Mouse (Mus musculus) cerebellum, adult 9-11 months (tissue): ENCODE measurements around the gene Alkbh6.
A peak's percentile ranks its signal among the peaks of the same experiment; 100 is the strongest.

ENCODE experiments used
- DNase-seq: peaks from one replicate; pipeline ENCODE4 v3.0.0; 2022

Alkbh6 gene

DNA sequence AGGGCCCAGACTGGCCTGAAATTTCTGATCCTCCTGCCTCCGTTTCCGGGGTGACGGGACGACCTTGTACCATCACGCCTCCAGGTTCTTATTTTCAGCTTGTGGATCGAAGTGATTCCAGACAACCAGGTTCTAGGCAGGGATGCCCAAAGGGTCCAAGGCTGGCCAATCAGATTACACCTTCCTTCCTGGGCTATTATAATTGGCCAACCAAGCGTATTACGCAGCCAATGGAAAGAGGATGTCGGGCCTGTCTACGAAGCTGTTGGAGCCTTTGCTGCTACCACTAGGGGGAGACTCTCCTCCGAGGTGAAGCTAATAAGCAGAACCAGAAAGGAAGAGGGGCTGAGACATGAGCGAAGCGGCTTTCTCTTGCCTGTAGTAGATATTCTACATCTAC, 23.4 kb downstream of the Alkbh6 start:
- DNase-seq = peak; percentile 97

DNA sequence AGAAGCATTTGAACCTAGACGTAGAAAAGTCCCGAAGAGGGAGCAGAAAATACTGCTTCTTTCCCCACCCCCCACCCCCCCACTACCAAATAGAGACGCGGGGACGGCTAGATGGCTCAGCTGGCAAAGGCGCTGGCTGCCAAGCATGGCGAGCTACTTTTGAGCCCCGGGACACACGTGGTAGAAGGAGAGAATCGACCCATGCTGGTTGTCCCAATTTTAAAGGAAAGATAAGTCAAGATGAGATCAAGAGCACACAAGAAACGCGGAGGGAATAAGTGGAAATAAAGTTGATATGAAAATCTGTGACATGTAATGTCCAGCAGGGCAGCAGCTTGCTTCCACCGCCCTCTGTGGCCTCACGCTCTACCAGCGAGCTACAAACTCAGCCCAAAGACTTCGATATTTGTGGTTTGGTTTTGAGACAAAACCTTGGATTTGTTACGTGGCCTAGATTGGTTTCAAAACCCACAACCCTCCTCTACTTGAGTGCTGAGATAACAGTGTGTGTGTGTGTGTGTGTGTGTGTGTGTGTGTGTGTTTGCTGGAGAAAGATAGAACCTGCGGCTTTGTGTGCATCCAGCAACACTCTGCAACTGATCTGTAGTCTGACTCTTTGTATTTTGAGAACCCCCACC, 24.2 kb downstream of the Alkbh6 start:
- DNase-seq = peak; percentile 62

- peak; percentile 91 for DNase-seq
Observed at GRCm38 (mm10) chr7:30333436-30333835, 24.9 kb downstream of the Alkbh6 start.

DNA sequence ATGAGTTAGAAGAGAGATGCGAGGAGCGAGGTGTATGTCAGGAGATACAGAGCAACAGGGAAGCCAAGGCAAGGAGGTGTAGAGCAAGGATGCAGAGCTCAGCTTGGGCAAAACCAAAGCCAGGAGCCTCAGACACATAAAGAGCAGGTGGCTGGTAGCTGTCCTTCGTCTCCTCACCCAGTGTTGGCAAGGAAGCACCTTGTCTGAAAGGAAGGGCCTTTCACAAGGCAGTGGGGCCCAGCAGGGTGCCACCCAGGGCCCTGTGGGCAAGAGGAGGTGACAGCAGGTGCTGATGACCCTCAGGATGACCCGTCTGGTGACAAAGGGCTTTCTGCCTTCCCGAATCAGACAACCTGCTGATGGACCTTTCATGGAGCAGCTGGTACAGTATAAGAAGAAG, 26.0 kb downstream of the Alkbh6 start:
- peak; percentile 76 for DNase-seq

DNA sequence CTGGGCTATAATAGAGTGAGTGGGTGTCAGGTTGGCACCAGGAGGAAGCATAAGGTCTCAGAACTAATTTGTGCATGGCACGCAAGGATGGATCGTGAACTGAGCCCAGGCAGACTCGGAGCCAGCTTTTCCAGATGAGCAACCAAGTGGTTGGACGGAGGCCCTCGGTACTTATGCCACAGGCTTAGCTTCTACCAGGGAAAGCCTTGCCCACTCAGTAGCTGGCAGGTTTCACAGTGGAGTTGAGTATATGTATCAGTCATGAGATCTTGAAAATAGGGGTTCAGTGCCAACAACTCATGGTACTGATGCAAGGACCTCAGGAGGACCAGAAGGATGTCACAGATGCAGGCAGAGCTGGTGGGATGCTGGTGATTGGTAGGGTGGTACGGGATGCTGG, 27.2 kb downstream of the Alkbh6 start:
- DNase-seq = no peak

DNA sequence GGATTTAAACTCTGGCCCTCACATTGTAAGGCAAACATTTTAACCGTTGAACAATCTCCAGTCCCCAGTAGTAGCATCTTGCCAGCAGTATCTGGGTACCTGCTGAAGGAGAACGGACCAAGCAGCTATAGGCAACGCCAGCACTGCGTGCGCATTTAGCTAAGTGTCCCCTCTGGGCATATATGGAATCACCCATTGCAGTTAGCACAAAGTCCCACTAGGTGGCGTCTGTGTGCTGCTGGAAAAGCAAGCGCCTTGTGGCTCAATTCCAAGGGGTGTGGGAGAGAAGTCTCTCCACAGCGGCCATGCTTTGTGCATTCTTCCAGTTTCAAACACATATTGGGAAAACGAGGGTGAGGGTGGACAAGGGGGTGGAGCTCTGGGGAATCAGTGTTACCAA, 27.9 kb downstream of the Alkbh6 start:
- peak; percentile 91 for DNase-seq

DNA sequence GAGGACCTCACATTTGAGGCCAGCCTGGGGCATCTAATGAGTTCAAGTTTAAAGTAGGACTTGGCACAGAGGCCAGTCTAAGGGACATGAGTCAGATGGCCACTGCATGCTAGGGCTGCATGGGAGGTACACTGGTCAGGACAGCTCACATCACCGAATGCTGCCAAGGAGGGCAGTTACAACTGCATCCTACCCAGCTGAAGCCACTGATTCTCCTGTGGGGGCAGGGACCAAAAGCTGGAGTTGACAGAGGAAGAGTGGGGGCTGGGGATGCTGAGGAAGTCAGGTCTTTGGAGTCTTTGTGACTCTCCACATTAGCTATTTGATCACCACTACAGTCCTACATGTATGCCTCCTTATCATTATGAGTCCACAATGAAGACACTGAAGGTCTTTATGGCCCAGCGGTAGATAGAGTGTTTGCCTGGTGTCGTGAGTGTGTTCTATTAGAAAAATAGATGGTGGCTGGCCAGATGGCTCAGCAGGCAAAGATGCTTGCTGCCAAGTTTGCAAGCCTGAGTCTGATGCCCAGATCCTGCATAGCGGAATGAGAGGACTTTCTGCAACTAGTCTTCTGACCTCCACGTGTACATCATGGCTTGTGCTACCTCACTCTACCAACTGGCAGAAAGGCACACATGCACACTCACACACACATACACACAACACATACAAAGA, 31.1 kb downstream of the Alkbh6 start:
- peak; percentile 82 for DNase-seq

DNA sequence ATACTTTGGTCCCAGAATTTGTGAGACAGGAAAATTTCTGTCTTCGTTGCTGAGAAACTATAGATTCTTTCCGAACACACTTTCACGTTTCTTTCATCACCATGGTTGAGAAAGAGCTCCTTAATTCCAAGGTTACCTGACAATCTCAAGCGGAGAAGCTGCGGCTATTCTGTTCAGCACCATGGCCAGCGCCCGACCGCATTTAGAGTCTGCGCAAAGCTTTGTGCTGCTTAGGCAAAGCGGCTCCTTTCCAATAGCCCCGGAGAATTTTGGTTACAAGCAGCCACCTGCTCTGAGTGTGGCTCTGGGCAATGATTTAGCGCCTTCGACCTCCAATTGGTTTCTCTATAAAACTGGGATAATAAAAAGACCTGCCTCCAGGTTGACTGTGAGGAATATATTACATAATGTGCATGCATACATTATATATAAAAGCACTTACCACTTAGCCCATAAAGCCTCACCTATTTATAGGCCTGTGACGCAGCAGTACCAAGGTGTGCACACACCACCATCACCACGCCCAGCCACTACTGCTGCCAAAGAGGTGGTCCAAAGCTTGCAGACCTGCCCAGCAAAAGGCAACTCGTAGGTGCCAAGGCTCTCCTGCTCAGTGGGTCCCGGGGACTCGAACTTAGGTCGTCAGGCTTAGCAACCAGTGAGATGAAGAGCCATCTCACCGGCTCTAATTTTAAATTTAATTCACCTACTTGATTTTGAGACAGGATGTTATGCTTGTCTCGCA, 38.3 kb downstream of the Alkbh6 start:
- DNase-seq = peak; percentile 53

DNA sequence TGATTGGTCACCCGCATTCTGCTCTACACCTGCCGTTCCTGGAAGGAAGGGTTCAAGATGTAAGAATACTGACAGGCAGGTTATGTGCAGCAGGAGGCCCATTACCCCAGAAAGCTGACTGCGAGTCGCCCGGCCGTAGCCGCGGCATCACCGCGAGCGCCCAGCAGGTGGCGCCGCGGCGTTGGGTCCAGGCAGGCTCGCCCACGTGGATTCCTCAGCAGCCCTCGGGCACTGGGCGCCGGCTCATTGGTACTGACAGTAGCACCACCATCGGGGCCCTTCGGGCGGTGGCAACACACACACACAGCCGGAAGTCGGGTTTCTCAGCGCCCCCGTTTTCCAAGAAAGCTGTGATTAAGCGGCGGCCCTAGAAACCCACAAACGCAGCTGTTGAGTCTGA, 39.3 kb downstream of the Alkbh6 start:
- DNase-seq = peak; percentile 84

DNA sequence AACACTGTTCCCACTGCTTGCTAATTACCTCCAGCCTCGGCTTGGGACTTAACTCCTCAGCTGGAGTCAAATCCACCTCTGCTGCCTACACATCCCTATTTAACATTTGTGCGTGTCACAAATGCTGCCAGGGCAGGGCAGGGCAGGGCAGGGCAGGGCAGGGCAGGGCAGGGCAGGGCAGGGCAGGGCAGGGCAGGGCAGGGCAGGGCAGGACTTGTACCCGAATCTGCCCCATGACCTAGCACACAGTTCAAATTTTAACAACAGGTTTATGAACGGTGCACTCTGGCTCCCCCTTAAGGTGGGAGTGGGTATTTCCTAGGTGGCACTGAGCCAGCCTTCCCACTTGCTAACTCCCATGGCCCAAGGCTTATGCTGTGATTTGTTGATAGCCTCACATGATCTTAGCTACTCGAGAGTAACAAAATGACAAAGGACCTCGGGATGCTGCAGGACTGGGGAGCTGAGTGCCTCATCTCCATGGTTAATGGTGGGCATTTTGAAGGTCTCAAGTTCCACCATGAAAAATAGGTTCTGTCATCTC, 44.8 kb downstream of the Alkbh6 start:
- peak; percentile 75 for DNase-seq

GRCm38 (mm10) chr7:30354059-30354458, 45.5 kb downstream of the Alkbh6 start:
- DNase-seq = no peak

DNA sequence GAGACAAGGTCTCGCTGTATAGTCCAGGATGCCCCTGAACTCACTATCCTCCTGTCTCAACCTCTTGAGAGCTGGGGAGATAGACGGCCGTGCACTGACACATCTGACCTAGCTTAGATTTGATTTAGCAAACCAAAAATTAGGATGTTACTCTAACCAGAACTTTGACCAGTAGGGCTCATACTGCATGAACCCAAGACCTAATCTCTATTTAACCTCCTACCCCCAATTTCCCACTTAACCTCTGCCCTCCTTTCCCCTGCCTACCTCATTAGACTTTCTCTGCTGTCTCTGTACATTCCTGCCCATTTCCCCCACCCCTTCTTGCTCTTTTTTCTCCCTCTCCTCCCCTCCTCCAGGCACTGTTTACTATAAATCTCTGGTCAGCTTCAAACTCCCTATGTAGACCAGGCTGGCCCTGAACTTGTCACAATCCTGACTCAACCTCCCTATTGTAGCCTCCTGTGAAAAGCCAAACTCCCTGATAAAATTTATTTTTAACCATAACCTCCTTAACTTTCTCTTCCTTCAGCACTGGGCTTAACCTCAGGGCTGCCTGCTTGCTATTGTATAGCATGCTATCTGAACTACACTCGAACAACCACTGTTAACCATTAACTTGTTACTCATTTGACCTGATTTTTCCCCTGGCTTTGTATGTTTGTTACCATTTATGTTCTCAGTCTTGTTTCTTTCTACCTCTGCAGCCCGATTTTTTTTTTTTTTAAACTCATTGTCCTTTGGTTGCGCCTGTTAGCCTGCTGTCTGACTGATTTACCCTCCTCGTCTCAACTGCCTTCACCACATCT, 50.1 kb downstream of the Alkbh6 start:
- no peak for DNase-seq

DNA sequence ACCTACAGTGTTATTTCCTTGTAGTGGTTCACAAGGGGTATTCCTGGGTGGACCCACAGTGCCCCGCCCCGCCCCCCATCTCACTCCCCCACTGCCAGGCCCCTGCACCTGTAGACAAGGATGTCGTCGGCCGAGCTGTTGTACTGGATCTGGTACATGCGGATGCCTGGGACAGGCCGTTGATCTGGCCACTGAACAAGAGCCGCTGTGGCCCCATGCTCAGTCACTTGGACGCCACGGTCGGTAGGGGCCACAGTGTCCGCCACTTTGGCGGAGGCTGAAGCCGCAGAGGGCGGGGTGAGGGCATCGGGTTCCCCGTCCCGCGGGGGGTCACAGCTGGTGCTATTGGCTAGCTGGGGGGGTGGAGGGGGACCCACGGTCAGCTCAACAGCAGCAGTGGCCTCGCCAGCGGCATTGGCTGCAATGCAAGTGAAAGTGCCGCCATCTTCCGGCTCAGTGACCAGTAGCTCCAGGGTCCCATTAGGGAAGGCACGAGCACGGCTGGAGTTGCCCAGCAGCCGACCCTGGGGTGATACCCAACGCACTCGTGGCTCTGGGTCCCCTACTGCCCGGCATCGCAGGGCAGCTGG, 50.9 kb downstream of the Alkbh6 start:
- no peak for DNase-seq

DNA sequence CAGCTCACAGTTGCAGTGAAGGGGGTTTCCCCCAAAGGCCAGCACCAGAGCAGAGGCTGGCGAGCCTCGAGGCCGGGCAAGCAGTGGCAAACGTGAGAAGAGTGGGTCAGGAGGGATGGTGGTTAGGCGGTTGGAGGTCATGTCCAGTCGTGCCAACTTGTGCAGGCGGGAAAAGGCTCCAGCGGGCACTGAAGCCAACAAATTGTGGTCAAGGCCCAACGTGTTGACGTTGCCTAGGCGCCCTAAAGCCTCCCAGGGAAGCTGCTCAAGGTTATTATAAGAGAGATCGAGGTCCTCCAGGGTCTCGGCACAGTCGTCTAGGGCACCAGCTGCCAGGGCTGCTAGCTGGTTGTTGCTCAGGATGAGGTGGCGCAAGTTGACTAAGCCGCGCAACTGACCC, 51.5 kb downstream of the Alkbh6 start:
- DNase-seq = no peak

DNA sequence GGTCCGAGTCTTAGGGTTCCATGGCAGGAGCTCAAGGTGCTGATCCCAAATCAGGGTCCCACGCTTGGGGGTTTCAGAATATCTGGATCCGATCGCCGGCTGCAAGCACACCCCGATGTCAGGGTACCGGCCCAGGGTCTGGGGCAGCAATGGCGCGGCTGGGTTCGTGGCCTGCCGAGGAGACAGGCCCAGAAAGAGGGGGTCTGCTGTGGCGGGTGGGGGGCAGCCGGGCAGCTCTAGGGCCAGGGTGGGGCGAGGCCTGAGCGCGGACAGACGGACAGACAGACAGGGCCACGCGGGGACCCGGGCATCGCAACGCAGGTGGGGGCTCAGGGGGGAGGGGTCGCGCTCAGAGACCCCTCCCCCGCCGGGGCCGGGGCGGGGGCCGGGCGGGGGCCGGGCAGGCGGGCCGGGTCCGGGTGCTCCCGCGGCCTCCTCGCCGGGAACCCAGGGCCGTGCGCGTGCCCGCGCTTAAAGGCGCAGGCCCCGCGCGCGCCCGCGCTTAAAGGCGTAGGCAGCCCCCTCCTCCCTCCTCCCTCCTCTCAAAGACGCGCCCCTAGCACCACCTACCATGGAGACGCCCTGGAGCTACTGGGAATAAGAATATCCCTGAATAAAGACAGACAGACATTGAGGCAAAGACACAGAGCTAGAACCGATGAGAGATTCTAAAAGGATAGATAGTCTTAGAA, 54.3 kb downstream of the Alkbh6 start, which contains the start of gene Lrfn3:
Lrfn3 (minus strand) TSS at position 121 of the 692 bp plus-strand sequence.
- DNase-seq = peak; percentile 79

GRCm38 (mm10) chr7:30363344-30363738, 54.8 kb downstream of the Alkbh6 start:
- peak; percentile 35 for DNase-seq
